Mouse (Mus musculus): ENCODE results near the gene 9530077C05Rik. TPM values are rescaled to one million over a fixed set of nuclear protein-coding genes. Genes with fewer than 3 reads are reported as not detected.
"Not testable (repeated sequence)": the region's sequence is repeated elsewhere in the genome, so short reads cannot be mapped to it uniquely, and the experiment has no call there.

The 9530077C05Rik gene
- polyA plus RNA-seq, 1 experiment from 2014 or later: 16.5 TPM

- no peak for ATAC-seq (ENCODE audit: low FRiP score, low read depth)
- H3K27ac ChIP-seq (replicated peaks): no peak overlapping the region
- H3K36me3 ChIP-seq: peaks cover 37% of the 10 kb centered on the region
- H3K27me3 ChIP-seq: no peaks in the 10 kb centered on the region
- no peaks in the 10 kb centered on the region for H3K4me1 ChIP-seq (replicated peaks)
- no peak overlapping the region for H3K9ac ChIP-seq
- no peaks in the 10 kb centered on the region for H3K9me3 ChIP-seq
- H3K4me2 ChIP-seq: no peak overlapping the region
- 88% methylated on average over 1 of the region's 1 CpGs for WGBS
- no peak overlapping the region for H3K4me3 ChIP-seq
These were observed 33.8 kb downstream of the 9530077C05Rik start for GRCm38 (mm10) chr9:22445123-22445522.

GRCm38 (mm10) chr9:22447213-22447612, 35.9 kb downstream of the 9530077C05Rik start:
- Histone ChIP-seq H3K9me3 (no peaks in the 10 kb centered on the region), H3K27ac (replicated peaks) (no peak overlapping the region), H3K27me3 (no peaks in the 10 kb centered on the region), H3K4me1 (replicated peaks) (no peaks in the 10 kb centered on the region), H3K36me3 (peaks cover 48% of the 10 kb centered on the region), H3K9ac (no peak overlapping the region), H3K4me3 (no peak overlapping the region), H3K4me2 (no peak overlapping the region)
- no peak for ATAC-seq (ENCODE audit: low FRiP score, low read depth)
- 90% methylated on average over 5 of the region's 5 CpGs for WGBS

- Histone ChIP-seq H3K27ac (replicated peaks) (no peak overlapping the region), H3K9me3 (no peaks in the 10 kb centered on the region), H3K4me3 (no peak overlapping the region), H3K27me3 (no peaks in the 10 kb centered on the region), H3K4me2 (no peak overlapping the region), H3K36me3 (peaks cover 60% of the 10 kb centered on the region), H3K9ac (no peak overlapping the region), H3K4me1 (replicated peaks) (no peaks in the 10 kb centered on the region)
- WGBS: 90% methylated on average over 13 of the region's 13 CpGs
- no peak for ATAC-seq (ENCODE audit: low FRiP score, low read depth)
These were observed 37.1 kb downstream of the 9530077C05Rik start for GRCm38 (mm10) chr9:22448420-22448819.

- Histone ChIP-seq H3K36me3 (peaks cover 67% of the 10 kb centered on the region), H3K27me3 (no peaks in the 10 kb centered on the region), H3K4me1 (replicated peaks) (no peaks in the 10 kb centered on the region), H3K27ac (replicated peaks) (no peak overlapping the region), H3K9me3 (no peaks in the 10 kb centered on the region), H3K4me2 (no peak overlapping the region), H3K9ac (no peak overlapping the region), H3K4me3 (no peak overlapping the region)
- ATAC-seq (ENCODE audit: low FRiP score, low read depth): no peak
- 95% methylated on average over 6 of the region's 6 CpGs for WGBS
These were observed 37.9 kb downstream of the 9530077C05Rik start for GRCm38 (mm10) chr9:22449209-22449608.

GRCm38 (mm10) chr9:22452697-22453096, 41.4 kb downstream of the 9530077C05Rik start:
- no peak for ATAC-seq (ENCODE audit: low FRiP score, low read depth)
- Histone ChIP-seq H3K4me3 (no peak overlapping the region), H3K36me3 (peaks cover 90% of the 10 kb centered on the region), H3K9ac (no peak overlapping the region), H3K4me2 (no peak overlapping the region), H3K27ac (replicated peaks) (no peak overlapping the region), H3K4me1 (replicated peaks) (no peaks in the 10 kb centered on the region), H3K9me3 (no peaks in the 10 kb centered on the region), H3K27me3 (no peaks in the 10 kb centered on the region)
- WGBS: 86% methylated on average over 10 of the region's 10 CpGs

GRCm38 (mm10) chr9:22453501-22453924, 42.2 kb downstream of the 9530077C05Rik start:
- no peak overlapping the region for H3K9ac ChIP-seq
- H3K27me3 ChIP-seq: no peaks in the 10 kb centered on the region
- ATAC-seq (ENCODE audit: low FRiP score, low read depth): no peak
- peaks cover 82% of the 10 kb centered on the region for H3K36me3 ChIP-seq
- WGBS: 92% methylated on average over 10 of the region's 10 CpGs
- no peak overlapping the region for H3K27ac ChIP-seq (replicated peaks)
- H3K4me3 ChIP-seq: no peak overlapping the region
- no peaks in the 10 kb centered on the region for H3K9me3 ChIP-seq
- no peaks in the 10 kb centered on the region for H3K4me1 ChIP-seq (replicated peaks)
- H3K4me2 ChIP-seq: no peak overlapping the region

- not testable (repeated sequence) for H3K27me3 ChIP-seq; H3K4me2 ChIP-seq; H3K4me1 ChIP-seq (replicated peaks); H3K9ac ChIP-seq; H3K4me3 ChIP-seq; H3K9me3 ChIP-seq; H3K27ac ChIP-seq (replicated peaks); ATAC-seq (ENCODE audit: low FRiP score, low read depth)
- WGBS: 94% methylated on average over 8 of the region's 8 CpGs
- peaks cover 82% of the 10 kb centered on the region for H3K36me3 ChIP-seq
These were observed 42.7 kb downstream of the 9530077C05Rik start, which contains the start of gene Gm17545 for GRCm38 (mm10) chr9:22453990-22454389. Gm17545 (plus strand) TSS chr9:22454290.

GRCm38 (mm10) chr9:22455041-22455440, 43.7 kb downstream of the 9530077C05Rik start:
- peaks cover 73% of the 10 kb centered on the region for H3K36me3 ChIP-seq
- H3K27me3 ChIP-seq: no peaks in the 10 kb centered on the region
- ATAC-seq (ENCODE audit: low FRiP score, low read depth): no peak
- H3K4me1 ChIP-seq (replicated peaks): no peaks in the 10 kb centered on the region
- no peak overlapping the region for H3K27ac ChIP-seq (replicated peaks)
- H3K4me2 ChIP-seq: no peak overlapping the region
- no peak overlapping the region for H3K9ac ChIP-seq
- no peak overlapping the region for H3K4me3 ChIP-seq
- no peaks in the 10 kb centered on the region for H3K9me3 ChIP-seq

- Histone ChIP-seq H3K27ac (replicated peaks) (no peak overlapping the region), H3K36me3 (peaks cover 57% of the 10 kb centered on the region), H3K4me3 (no peak overlapping the region), H3K9me3 (no peaks in the 10 kb centered on the region), H3K9ac (no peak overlapping the region), H3K4me1 (replicated peaks) (no peaks in the 10 kb centered on the region), H3K27me3 (no peaks in the 10 kb centered on the region), H3K4me2 (no peak overlapping the region)
- WGBS: 85% methylated on average over 11 of the region's 11 CpGs
- ATAC-seq (ENCODE audit: low FRiP score, low read depth): no peak
These were observed 46.0 kb downstream of the 9530077C05Rik start for GRCm38 (mm10) chr9:22457142-22457835.

GRCm38 (mm10) chr9:22461946-22462345, 50.6 kb downstream of the 9530077C05Rik start:
- peaks cover 10% of the 10 kb centered on the region for H3K4me1 ChIP-seq (replicated peaks)
- WGBS: 78% methylated on average over 3 of the region's 3 CpGs
- no peak overlapping the region for H3K4me3 ChIP-seq
- no peaks in the 10 kb centered on the region for H3K9me3 ChIP-seq
- H3K27me3 ChIP-seq: no peaks in the 10 kb centered on the region
- no peak for ATAC-seq (ENCODE audit: low FRiP score, low read depth)
- no peak overlapping the region for H3K4me2 ChIP-seq
- H3K36me3 ChIP-seq: peaks cover 20% of the 10 kb centered on the region
- no peak overlapping the region for H3K27ac ChIP-seq (replicated peaks)
- no peak overlapping the region for H3K9ac ChIP-seq

- H3K4me2 ChIP-seq: no peak overlapping the region
- 93% methylated on average over 5 of the region's 5 CpGs for WGBS
- ATAC-seq (ENCODE audit: low FRiP score, low read depth): no peak
These were observed 54.9 kb downstream of the 9530077C05Rik start for GRCm38 (mm10) chr9:22466212-22466611.

GRCm38 (mm10) chr9:22467371-22468169, 56.3 kb downstream of the 9530077C05Rik start:
- H3K4me1 ChIP-seq (replicated peaks): peaks cover 14% of the 10 kb centered on the region
- H3K36me3 ChIP-seq: peaks cover 8% of the 10 kb centered on the region
- H3K4me3 ChIP-seq: peak overlapping the region; percentile 84
- peak overlapping the region; percentile 70 for H3K4me2 ChIP-seq
- peak; percentile 75 for ATAC-seq (ENCODE audit: low FRiP score, low read depth)
- H3K9ac ChIP-seq: peak overlapping the region; percentile 84
- no peaks in the 10 kb centered on the region for H3K27me3 ChIP-seq
- H3K9me3 ChIP-seq: no peaks in the 10 kb centered on the region
- WGBS: under 1% methylated on average over 72 of the region's 73 CpGs
- H3K27ac ChIP-seq (replicated peaks): peak overlapping the region; percentile 91

More at GRCm38 (mm10) chr9:22466212-22466611, 54.9 kb downstream of the 9530077C05Rik start:
- Histone ChIP-seq H3K4me3 (no peak overlapping the region), H3K27ac (replicated peaks) (no peak overlapping the region), H3K4me1 (replicated peaks) (peaks cover 14% of the 10 kb centered on the region), H3K9me3 (no peaks in the 10 kb centered on the region), H3K27me3 (no peaks in the 10 kb centered on the region), H3K36me3 (peaks cover 11% of the 10 kb centered on the region), H3K9ac (no peak overlapping the region)
